Mouse (Mus musculus) WW6 (cell line): ENCODE results near the gene Ppfibp2.

ENCODE experiments used
- DNase-seq: peaks from one replicate; pipeline ENCODE4 v3.0.0-alpha.2; 2013; ENCODE audit warnings: low read depth, low spot score

Gene Ppfibp2

GRCm38 (mm10) chr7:107664063-107665056 is 69.4 kb downstream of the Ppfibp2 start:
- no peak for DNase-seq

- no peak for DNase-seq
These were observed 70.2 kb downstream of the Ppfibp2 start for GRCm38 (mm10) chr7:107665221-107665585.

GRCm38 (mm10) chr7:107665586-107666261 is 70.7 kb downstream of the Ppfibp2 start:
- no peak for DNase-seq

- no peak for DNase-seq
These were observed 71.4 kb downstream of the Ppfibp2 start for GRCm38 (mm10) chr7:107666262-107666902.

GRCm38 (mm10) chr7:107668514-107668913 is 73.5 kb downstream of the Ppfibp2 start:
- DNase-seq: no peak

- no peak for DNase-seq
These were observed 80.2 kb downstream of the Ppfibp2 start for GRCm38 (mm10) chr7:107675224-107675623.

- peak; percentile 33 for DNase-seq
These were observed 85.3 kb downstream of the Ppfibp2 start for GRCm38 (mm10) chr7:107680151-107680852.

- DNase-seq: no peak
These were observed 86.3 kb downstream of the Ppfibp2 start for GRCm38 (mm10) chr7:107681306-107681705.

- DNase-seq: no peak
These were observed 88.2 kb downstream of the Ppfibp2 start for GRCm38 (mm10) chr7:107683162-107683561.

- no peak for DNase-seq
These were observed 88.6 kb downstream of the Ppfibp2 start for GRCm38 (mm10) chr7:107683622-107684021.

GRCm38 (mm10) chr7:107685238-107685954 is 90.4 kb downstream of the Ppfibp2 start:
- no peak for DNase-seq

- no peak for DNase-seq
These were observed 90.9 kb downstream of the Ppfibp2 start for GRCm38 (mm10) chr7:107685955-107686285.

GRCm38 (mm10) chr7:107687412-107687811 is 92.4 kb downstream of the Ppfibp2 start:
- no peak for DNase-seq

GRCm38 (mm10) chr7:107688040-107688439 is 93.0 kb downstream of the Ppfibp2 start:
- no peak for DNase-seq

- no peak for DNase-seq
These were observed 95.6 kb downstream of the Ppfibp2 start for GRCm38 (mm10) chr7:107690426-107691221.

GRCm38 (mm10) chr7:107691493-107691892 is 96.5 kb downstream of the Ppfibp2 start:
- DNase-seq: no peak

GRCm38 (mm10) chr7:107694254-107694947 is 99.4 kb downstream of the Ppfibp2 start:
- DNase-seq: no peak

- no peak for DNase-seq
These were observed 102.1 kb downstream of the Ppfibp2 start for GRCm38 (mm10) chr7:107697066-107697465.

GRCm38 (mm10) chr7:107699926-107700325 is 104.9 kb downstream of the Ppfibp2 start:
- no peak for DNase-seq

GRCm38 (mm10) chr7:107700646-107701045 is 105.6 kb downstream of the Ppfibp2 start:
- no peak for DNase-seq
